Mouse (Mus musculus): ENCODE results near the gene Rcan3. TPM values are rescaled to one million over a fixed set of nuclear protein-coding genes. Genes with fewer than 3 reads are reported as not detected.

The Rcan3 gene
- polyA plus RNA-seq, 1 experiment from 2014 or later: 20.1 TPM

DNA sequence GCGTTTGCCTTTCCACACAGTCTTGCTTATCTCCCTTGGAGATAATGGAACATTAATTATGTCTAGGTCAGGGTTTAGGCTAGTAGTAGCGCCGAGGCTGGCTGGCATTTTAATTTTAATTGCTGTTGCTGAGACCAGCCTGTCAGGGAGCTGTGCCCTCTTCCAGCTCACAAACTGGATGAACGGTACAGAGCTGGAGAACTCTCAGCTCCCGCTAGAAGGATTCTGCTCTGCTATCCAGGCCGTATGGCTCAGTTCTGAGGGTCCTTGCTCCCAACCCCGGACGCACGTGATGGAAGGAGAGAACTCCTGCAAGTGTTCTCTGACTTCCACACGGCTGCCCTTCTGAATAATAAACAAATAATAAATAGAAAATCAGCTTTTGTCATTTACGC is 739 bp upstream of the Rcan3 start:
- Histone ChIP-seq H3K27me3 (no peaks in the 10 kb centered on the region), H3K4me2 (replicated peaks) (peak overlapping the region; percentile 93), H3K9ac (peak overlapping the region; percentile 90), H3K4me1 (peaks cover 19% of the 10 kb centered on the region), H3K36me3 (no peaks in the 10 kb centered on the region), H3K27ac (peak overlapping the region; percentile 9; the same call in 1 of the 2 replicates), H3K9me3 (replicated peaks) (no peaks in the 10 kb centered on the region), H3K4me3 (peak overlapping the region; percentile 78)
- WGBS: 30% methylated on average over 11 of the region's 11 CpGs
- ATAC-seq (ENCODE audit: low FRiP score): no peak; the same call in 1 of the 2 replicates

DNA sequence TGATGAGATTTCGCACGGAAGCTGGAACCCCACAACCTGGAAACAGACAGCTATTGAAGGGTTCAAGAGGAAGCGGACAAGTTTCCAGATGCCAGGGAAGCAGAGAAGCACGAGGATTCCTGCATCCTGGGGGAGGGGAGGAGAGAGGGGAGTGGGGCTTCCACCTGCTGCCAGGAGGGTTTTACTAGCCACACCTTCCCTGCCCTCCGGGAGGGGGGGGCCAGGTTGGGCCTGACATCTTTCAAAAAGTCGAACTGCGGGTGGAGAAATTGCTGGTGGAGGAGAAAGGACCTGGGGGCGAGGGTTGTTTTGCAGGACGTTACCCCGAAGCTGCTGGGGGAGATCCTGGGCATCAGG is 589 bp downstream of the Rcan3 start:
- H3K27me3 ChIP-seq: no peaks in the 10 kb centered on the region
- H3K4me3 ChIP-seq: peak overlapping the region; percentile 78
- H3K36me3 ChIP-seq: no peaks in the 10 kb centered on the region
- peak overlapping the region; percentile 90 for H3K9ac ChIP-seq
- H3K4me1 ChIP-seq: peaks cover 16% of the 10 kb centered on the region
- ATAC-seq (ENCODE audit: low FRiP score): 0 out of 2 replicates have a peak, but pooled peaks have one; percentile 7
- H3K4me2 ChIP-seq (replicated peaks): peak overlapping the region; percentile 93
- no peak overlapping the region for H3K27ac ChIP-seq
- H3K9me3 ChIP-seq (replicated peaks): no peaks in the 10 kb centered on the region
- 11% methylated on average over 10 of the region's 10 CpGs for WGBS

DNA sequence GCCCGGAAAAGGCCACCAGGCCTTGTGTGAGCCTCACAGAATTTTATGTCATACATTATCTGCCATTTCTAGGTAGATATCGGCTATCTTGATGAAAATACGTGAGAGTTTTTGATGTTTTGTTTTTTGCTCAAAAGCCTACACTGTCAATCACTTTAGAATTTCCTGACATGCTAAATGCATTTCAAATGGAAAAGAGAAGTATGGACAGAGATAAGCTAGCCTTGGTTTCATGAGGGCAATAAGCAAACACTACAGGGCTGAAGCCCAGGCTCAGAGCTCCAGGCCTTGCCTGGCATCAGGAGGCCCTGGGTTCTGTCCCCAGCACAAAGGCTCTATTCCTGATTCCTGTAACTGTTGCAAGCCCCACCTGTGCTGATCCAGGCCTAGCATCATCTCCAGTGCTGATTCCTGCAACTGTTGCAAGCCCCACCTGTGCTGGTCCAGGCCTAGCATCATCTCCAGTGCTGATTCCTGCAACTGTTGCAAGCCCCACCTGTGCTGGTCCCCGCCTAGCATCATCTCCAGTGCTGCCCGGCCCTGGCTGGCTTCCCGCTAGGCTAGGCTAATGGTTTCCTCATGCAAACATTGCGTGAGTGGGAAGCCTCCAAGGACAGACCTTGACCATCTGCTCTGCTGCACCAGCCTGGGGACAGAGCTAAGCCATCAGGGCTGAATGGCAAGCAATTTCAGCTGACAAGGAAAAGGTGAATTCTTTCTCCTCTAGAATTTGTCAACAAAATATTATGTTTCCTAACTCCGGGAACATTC is 3.5 kb downstream of the Rcan3 start:
- peaks cover 16% of the 10 kb centered on the region for H3K4me1 ChIP-seq
- no peak for ATAC-seq (ENCODE audit: low FRiP score)
- H3K27me3 ChIP-seq: no peaks in the 10 kb centered on the region
- no peak overlapping the region for H3K4me2 ChIP-seq (replicated peaks)
- no peak overlapping the region for H3K27ac ChIP-seq
- no peaks in the 10 kb centered on the region for H3K36me3 ChIP-seq
- H3K9ac ChIP-seq: no peak overlapping the region
- H3K9me3 ChIP-seq (replicated peaks): no peaks in the 10 kb centered on the region
- no peak overlapping the region for H3K4me3 ChIP-seq
- WGBS: 83% methylated on average over 8 of the region's 8 CpGs

DNA sequence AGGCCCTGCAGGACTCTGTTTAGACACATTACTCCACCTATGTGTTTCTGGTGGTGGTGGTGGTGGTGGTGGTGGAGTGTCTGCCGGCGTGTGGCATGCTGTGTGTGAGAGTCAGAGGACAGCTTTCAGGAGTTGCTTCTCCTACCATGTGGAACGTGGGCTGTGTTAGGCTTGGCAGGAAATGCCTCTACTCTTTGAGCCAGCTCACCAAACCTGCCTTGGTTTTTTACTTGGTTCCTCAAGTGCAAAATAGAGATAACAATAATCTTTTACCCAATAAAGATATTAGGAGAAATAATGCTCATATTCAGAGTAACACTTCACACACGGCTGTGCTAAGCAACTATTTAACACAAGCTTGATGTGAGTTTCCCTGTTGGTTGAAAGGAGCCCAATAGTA is 4.3 kb downstream of the Rcan3 start:
- Histone ChIP-seq H3K4me3 (no peak overlapping the region), H3K4me2 (replicated peaks) (no peak overlapping the region), H3K27ac (no peak overlapping the region), H3K9ac (no peak overlapping the region), H3K4me1 (peaks cover 11% of the 10 kb centered on the region), H3K36me3 (peaks cover 3% of the 10 kb centered on the region), H3K9me3 (replicated peaks) (no peaks in the 10 kb centered on the region), H3K27me3 (no peaks in the 10 kb centered on the region)
- 87% methylated on average over 4 of the region's 4 CpGs for WGBS
- ATAC-seq (ENCODE audit: low FRiP score): no peak

DNA sequence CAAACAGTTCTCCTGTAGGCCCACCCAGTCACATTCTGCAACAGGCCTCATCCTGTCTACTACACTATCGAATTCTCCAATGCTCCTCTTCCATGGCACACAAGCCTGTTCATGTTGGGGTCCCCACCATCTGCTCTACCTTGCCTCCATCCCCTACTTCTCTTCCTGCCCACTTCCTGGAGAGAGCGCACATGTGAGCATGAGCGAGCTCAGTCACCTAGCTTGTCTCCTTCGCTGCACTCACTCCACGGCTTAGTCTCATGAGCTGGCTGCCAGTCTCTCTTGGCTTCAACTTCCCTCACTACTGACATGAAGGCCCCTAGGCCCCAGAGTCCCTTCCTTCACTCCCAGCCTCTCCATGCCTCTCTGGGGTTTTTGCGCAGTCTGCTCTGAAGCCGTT is 7.1 kb downstream of the Rcan3 start:
- no peak overlapping the region for H3K4me3 ChIP-seq
- peaks cover 7% of the 10 kb centered on the region for H3K36me3 ChIP-seq
- no peak overlapping the region for H3K4me2 ChIP-seq (replicated peaks)
- H3K27me3 ChIP-seq: no peaks in the 10 kb centered on the region
- no peak for ATAC-seq (ENCODE audit: low FRiP score)
- H3K9ac ChIP-seq: no peak overlapping the region
- H3K9me3 ChIP-seq (replicated peaks): no peaks in the 10 kb centered on the region
- 92% methylated on average over 7 of the region's 7 CpGs for WGBS
- peaks cover 3% of the 10 kb centered on the region; the same call in 1 of the 2 replicates for H3K4me1 ChIP-seq
- H3K27ac ChIP-seq: no peak overlapping the region

DNA sequence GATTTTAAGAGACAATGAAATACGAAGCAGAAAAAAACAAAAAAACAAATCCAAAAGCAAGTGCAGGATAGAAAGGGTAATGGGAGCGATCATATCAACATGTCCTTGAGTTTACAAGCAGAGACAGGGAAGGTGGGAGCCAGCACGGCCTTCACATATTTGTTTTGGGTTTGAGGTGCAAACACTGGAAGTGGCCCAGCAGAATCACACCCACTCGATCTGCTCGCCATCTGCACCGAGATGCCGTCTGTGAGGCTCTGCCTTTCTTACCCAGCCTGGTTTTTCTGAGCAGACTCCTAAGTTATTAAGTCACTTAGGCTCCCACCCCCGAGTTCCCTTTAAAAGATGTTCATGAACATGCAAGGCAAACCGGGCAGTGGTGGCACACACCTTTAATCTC is 8.0 kb downstream of the Rcan3 start:
- WGBS: 89% methylated on average over 9 of the region's 9 CpGs
- H3K4me2 ChIP-seq (replicated peaks): no peak overlapping the region
- H3K36me3 ChIP-seq: peaks cover 7% of the 10 kb centered on the region
- no peak overlapping the region for H3K27ac ChIP-seq
- H3K9ac ChIP-seq: no peak overlapping the region
- H3K9me3 ChIP-seq (replicated peaks): no peaks in the 10 kb centered on the region
- H3K27me3 ChIP-seq: no peaks in the 10 kb centered on the region
- peaks cover 3% of the 10 kb centered on the region; the same call in 1 of the 2 replicates for H3K4me1 ChIP-seq
- ATAC-seq (ENCODE audit: low FRiP score): no peak
- H3K4me3 ChIP-seq: no peak overlapping the region

DNA sequence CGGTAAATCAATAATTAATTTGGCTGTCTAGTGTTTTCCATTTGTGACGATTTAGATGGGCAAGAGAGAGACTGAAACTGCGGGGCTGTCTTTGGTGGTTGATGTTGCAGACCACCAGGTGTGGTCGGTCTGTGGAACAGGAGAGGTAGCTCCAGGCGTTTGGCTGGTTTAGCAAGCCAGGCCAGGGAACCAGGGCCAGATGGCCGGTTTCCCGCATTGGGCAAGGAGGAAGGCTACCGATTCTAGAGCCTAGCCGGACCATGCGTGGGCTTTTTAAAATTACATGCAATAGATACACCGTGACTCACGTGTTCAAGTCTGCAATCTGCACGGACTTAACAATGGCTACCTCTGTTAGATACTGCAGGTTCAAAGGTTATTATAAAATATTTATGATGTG is 12.7 kb downstream of the Rcan3 start:
- no peak for ATAC-seq (ENCODE audit: low FRiP score)
- Histone ChIP-seq H3K36me3 (peaks cover 37% of the 10 kb centered on the region), H3K27me3 (no peaks in the 10 kb centered on the region), H3K4me3 (no peak overlapping the region), H3K4me1 (no peaks in the 10 kb centered on the region), H3K9me3 (replicated peaks) (no peaks in the 10 kb centered on the region), H3K4me2 (replicated peaks) (no peak overlapping the region), H3K27ac (no peak overlapping the region), H3K9ac (no peak overlapping the region)
- WGBS: 92% methylated on average over 13 of the region's 13 CpGs

DNA sequence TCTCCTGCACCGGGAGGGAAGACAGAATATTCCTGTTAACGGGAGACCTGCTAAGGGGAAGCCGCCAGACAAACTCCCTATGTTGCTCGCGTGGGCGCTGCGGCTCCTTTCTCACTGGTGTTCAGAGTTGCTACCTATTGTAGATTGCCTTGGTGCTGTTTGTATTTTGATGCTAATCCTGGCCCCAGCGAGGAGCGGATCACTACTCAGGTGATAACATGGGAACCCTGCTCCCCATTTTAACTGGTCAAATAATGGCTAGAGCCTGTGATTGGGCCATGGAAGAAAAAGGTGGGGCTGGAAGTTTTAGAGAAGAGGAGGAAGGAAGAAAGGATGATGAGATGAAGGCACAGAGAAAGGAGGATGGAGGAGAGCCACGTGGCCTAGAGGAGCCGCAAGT is 13.2 kb downstream of the Rcan3 start:
- H3K4me3 ChIP-seq: no peak overlapping the region
- H3K27me3 ChIP-seq: no peaks in the 10 kb centered on the region
- H3K4me1 ChIP-seq: no peaks in the 10 kb centered on the region
- no peak for ATAC-seq (ENCODE audit: low FRiP score)
- no peak overlapping the region for H3K4me2 ChIP-seq (replicated peaks)
- H3K36me3 ChIP-seq: peaks cover 41% of the 10 kb centered on the region
- no peak overlapping the region for H3K9ac ChIP-seq
- H3K27ac ChIP-seq: no peak overlapping the region
- 85% methylated on average over 11 of the region's 11 CpGs for WGBS
- H3K9me3 ChIP-seq (replicated peaks): no peaks in the 10 kb centered on the region

DNA sequence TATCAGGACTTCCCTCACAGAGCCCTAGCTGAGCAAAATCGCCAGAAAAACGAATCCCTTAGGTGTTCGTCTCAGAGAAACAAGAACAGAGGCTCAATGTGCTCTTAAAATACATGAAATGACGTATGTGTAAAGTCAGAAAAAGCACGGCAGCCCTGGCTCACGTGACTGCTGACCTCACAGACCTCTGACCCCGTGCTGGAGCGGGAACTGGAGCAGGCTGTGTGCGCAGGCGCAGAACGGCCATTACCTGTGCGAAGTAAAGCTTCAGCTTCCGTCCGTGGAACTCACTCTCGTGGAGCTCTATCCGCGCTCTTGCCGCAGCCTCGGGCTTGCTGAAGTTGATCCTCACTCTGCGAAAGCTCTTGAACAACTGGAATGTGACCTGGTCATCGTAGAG is 13.7 kb downstream of the Rcan3 start:
- 87% methylated on average over 21 of the region's 21 CpGs for WGBS
- Histone ChIP-seq H3K9me3 (replicated peaks) (no peaks in the 10 kb centered on the region), H3K36me3 (peaks cover 44% of the 10 kb centered on the region), H3K4me1 (no peaks in the 10 kb centered on the region), H3K9ac (no peak overlapping the region), H3K4me2 (replicated peaks) (no peak overlapping the region), H3K27ac (no peak overlapping the region), H3K27me3 (no peaks in the 10 kb centered on the region), H3K4me3 (no peak overlapping the region)
- ATAC-seq (ENCODE audit: low FRiP score): no peak

DNA sequence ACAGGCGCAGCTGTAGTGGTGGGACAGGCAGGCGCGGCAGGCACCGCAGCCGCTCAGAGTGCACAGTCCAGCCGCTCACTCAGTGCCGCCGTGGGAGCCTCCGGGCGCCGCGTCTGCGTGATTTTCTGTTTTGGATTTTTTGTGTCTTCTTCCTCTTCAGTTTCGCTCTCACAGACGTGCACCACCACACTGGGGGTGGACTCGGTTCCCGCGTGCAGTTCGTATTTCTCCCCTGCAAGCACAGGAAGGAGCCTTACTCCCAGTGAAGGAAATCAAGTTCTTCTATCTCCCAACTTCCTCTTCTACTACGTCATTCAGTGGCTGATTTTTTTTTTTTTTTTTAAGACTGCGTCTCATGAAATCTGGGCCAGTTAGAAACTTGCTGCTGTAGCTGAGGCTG is 17.3 kb downstream of the Rcan3 start:
- H3K4me2 ChIP-seq (replicated peaks): no peak overlapping the region
- no peaks in the 10 kb centered on the region for H3K9me3 ChIP-seq (replicated peaks)
- 94% methylated on average over 21 of the region's 21 CpGs for WGBS
- ATAC-seq (ENCODE audit: low FRiP score): no peak
- peaks cover 52% of the 10 kb centered on the region for H3K36me3 ChIP-seq
- no peak overlapping the region for H3K27ac ChIP-seq
- H3K27me3 ChIP-seq: no peaks in the 10 kb centered on the region
- H3K4me1 ChIP-seq: no peaks in the 10 kb centered on the region
- no peak overlapping the region for H3K9ac ChIP-seq
- H3K4me3 ChIP-seq: no peak overlapping the region

DNA sequence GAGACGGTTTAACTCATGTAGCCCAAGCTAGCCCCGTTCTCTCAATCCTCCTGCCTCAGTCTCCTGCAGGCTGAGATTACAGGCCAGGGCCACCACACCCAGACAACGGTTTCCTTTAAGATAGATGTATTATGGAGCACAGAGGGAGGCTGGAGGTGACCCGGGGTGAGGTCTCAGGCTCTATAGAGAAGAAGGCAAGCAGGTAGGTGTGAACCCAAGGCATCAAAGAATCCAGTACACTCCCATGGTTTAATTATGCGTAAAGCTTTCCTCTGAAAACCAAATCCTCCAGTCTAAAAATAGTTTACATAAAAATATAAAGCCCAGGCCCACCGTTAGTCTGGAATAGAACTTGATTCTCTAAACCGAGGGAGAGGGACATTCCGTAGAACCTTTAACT is 20.2 kb downstream of the Rcan3 start:
- H3K4me3 ChIP-seq: no peak overlapping the region
- no peaks in the 10 kb centered on the region for H3K4me1 ChIP-seq
- H3K27ac ChIP-seq: no peak overlapping the region
- no peak overlapping the region for H3K9ac ChIP-seq
- H3K9me3 ChIP-seq (replicated peaks): no peaks in the 10 kb centered on the region
- 86% methylated on average over 8 of the region's 8 CpGs for WGBS
- H3K36me3 ChIP-seq: peaks cover 38% of the 10 kb centered on the region
- H3K27me3 ChIP-seq: no peaks in the 10 kb centered on the region
- no peak for ATAC-seq (ENCODE audit: low FRiP score)
- H3K4me2 ChIP-seq (replicated peaks): no peak overlapping the region

DNA sequence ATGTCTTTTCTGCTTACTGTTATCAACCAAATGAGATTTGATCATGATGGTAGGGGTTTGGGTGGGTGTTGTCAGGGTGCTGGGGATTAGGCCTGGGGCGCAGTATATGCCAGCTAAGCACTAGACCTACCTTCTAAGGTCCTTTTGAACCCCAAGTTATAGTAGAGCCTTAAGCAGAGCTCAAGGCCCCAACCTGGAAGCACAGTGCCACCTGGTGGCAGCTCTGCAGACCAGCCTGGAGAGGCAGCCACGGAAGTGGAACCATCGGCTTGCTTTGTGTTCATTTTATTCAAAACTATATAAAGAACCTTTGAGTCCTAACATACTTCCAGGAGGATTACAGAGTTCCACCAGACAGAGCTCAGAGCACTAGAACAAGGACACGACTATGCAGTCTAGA is 22.0 kb downstream of the Rcan3 start:
- Histone ChIP-seq H3K9ac (no peak overlapping the region), H3K4me1 (no peaks in the 10 kb centered on the region), H3K36me3 (peaks cover 26% of the 10 kb centered on the region; the same call in 1 of the 2 replicates), H3K4me2 (replicated peaks) (no peak overlapping the region), H3K9me3 (replicated peaks) (no peaks in the 10 kb centered on the region), H3K4me3 (no peak overlapping the region), H3K27me3 (no peaks in the 10 kb centered on the region), H3K27ac (no peak overlapping the region)
- no peak for ATAC-seq (ENCODE audit: low FRiP score)
- 42% methylated on average over 4 of the region's 4 CpGs for WGBS

DNA sequence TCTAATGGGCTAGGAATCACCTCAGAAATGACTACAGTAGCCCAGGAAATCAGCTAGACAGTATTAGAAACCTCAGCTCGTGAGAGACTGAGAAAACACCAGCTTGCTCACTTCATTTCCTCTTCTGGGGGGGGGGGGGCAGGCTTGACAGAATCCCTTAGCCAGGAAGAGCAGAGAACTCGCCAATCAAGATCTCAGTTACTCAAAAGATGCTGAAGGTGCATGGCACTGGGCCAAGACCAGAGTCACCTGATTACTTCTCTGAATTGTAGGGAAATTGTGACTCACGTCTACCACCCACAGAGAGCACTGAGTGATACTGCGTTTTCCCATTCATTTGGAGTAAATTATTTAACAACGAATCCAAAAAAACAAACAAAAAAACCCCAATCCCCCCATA is 27.5 kb downstream of the Rcan3 start:
- no peak for ATAC-seq (ENCODE audit: low FRiP score)
- no peak overlapping the region for H3K4me2 ChIP-seq (replicated peaks)
- WGBS: 61% methylated on average over 5 of the region's 5 CpGs
- H3K9me3 ChIP-seq (replicated peaks): no peaks in the 10 kb centered on the region
- H3K4me1 ChIP-seq: no peaks in the 10 kb centered on the region
- no peak overlapping the region for H3K9ac ChIP-seq
- H3K27ac ChIP-seq: no peak overlapping the region
- H3K36me3 ChIP-seq: no peaks in the 10 kb centered on the region
- no peak overlapping the region for H3K4me3 ChIP-seq
- H3K27me3 ChIP-seq: 0 out of 2 replicates have a peak, but pooled peaks cover 2% of the 10 kb centered on the region
